Mouse (Mus musculus): ENCODE measurements around the gene Atrnl1. TPM values are rescaled to one million over a fixed set of nuclear protein-coding genes. Genes with fewer than 3 reads are reported as not detected.
A peak's percentile ranks its signal among the peaks of the same experiment; 100 is the strongest.

Atrnl1 gene
- total and polyA plus RNA-seq, 2 experiments from 2014 or later, result 5.4 to 60.5 TPM

DNA sequence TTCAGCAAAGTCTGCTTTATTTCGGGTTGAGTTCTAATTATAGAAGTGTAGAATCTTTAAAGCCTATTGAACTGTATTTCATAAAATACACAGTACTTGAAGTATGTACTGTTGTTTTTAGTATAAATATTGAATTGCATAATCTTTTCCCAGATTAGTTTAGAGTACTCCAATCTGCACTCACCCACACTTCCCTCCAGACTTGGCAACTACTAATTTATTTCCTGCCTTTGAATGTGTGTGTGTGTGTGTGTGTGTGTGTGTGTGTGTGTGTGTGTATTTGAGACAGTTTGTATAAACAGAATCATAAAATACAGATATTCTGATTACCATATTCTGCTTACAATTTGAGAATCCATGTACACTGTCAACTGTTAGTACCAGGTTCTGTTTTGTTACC lies 328.3 kb downstream of the Atrnl1 start:
- H3K9ac ChIP-seq (replicated peaks; ENCODE audit: low read length, poor library complexity, severe bottlenecking), result no peak overlapping the region
- no peak overlapping the region for H3K27ac ChIP-seq (ENCODE audit: low read depth, low read length)
- no peak overlapping the region for H3K4me2 ChIP-seq (ENCODE audit: low read depth, low read length, poor library complexity, severe bottlenecking)
- no peak overlapping the region for H3K4me3 ChIP-seq (ENCODE audit: low read depth, low read length)
- WGBS, result 76% methylated on average over 1 of the region's 1 CpGs
- no peaks in the 10 kb centered on the region for H3K27me3 ChIP-seq (ENCODE audit: insufficient read depth, low read length)
- no peaks in the 10 kb centered on the region for H3K36me3 ChIP-seq (ENCODE audit: insufficient read depth, low read length)
- H3K9me3 ChIP-seq (ENCODE audit: low read length), result no peaks in the 10 kb centered on the region; the same call in 1 of the 2 replicates
- peaks cover 3% of the 10 kb centered on the region; the same call in 1 of the 2 replicates for H3K4me1 ChIP-seq (ENCODE audit: insufficient read depth, low read length)
- DNase-seq (ENCODE audit: low spot score) (no peak), ATAC-seq (ENCODE audit: low FRiP score) (no peak)
- TF ChIP-seq CTCF (IDR thresholded peaks at IDR 0.05), result no peak

- no peaks in the 10 kb centered on the region for H3K36me3 ChIP-seq (ENCODE audit: insufficient read depth, low read length)
- H3K4me2 ChIP-seq (ENCODE audit: low read depth, low read length, poor library complexity, severe bottlenecking), result no peak overlapping the region
- no peak overlapping the region for H3K4me3 ChIP-seq (ENCODE audit: low read depth, low read length)
- ATAC-seq (ENCODE audit: low FRiP score), result no peak; the same call in 1 of the 2 replicates
- TF ChIP-seq CTCF (IDR thresholded peaks at IDR 0.05), result no peak
- H3K27ac ChIP-seq (ENCODE audit: low read depth, low read length), result no peak overlapping the region
- no peak overlapping the region for H3K9ac ChIP-seq (replicated peaks; ENCODE audit: low read length, poor library complexity, severe bottlenecking)
- no peaks in the 10 kb centered on the region for H3K27me3 ChIP-seq (ENCODE audit: insufficient read depth, low read length)
- peak; percentile 50 for DNase-seq (ENCODE audit: low spot score)
- peaks cover 3% of the 10 kb centered on the region; the same call in 1 of the 2 replicates for H3K4me1 ChIP-seq (ENCODE audit: insufficient read depth, low read length)
- 44% methylated on average over 8 of the region's 8 CpGs for WGBS
- H3K9me3 ChIP-seq (ENCODE audit: low read length), result no peaks in the 10 kb centered on the region; the same call in 1 of the 2 replicates
Measured at GRCm38 (mm10) chr19:57941529-57941928, 330.7 kb downstream of the Atrnl1 start.

DNA sequence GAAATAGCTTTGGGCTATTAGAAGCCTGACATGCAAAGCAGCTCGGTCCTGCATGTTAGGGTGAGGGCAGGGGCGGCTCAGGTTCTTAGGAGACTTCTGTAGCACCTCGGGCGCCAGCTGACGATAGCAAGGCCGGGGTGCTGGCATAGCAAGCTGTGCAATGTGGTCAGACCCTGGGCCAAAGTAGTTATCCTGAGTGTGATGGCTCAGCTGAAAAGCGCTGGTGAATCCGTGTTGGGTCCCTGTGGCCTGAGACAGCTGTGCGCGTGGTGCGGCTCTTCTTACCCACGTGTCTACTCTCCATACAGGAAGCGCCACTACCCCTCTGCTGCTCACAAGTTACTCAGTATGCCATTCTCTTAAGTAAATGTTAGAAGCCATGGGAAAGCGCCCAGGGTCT lies 331.4 kb downstream of the Atrnl1 start:
- H3K4me1 ChIP-seq (ENCODE audit: insufficient read depth, low read length), result peaks cover 3% of the 10 kb centered on the region; the same call in 1 of the 2 replicates
- H3K27me3 ChIP-seq (ENCODE audit: insufficient read depth, low read length), result no peaks in the 10 kb centered on the region
- ATAC-seq (ENCODE audit: low FRiP score) (no peak), DNase-seq (ENCODE audit: low spot score) (no peak)
- no peak overlapping the region for H3K27ac ChIP-seq (ENCODE audit: low read depth, low read length)
- no peak overlapping the region for H3K9ac ChIP-seq (replicated peaks; ENCODE audit: low read length, poor library complexity, severe bottlenecking)
- H3K36me3 ChIP-seq (ENCODE audit: insufficient read depth, low read length), result no peaks in the 10 kb centered on the region
- 91% methylated on average over 14 of the region's 14 CpGs for WGBS
- H3K4me3 ChIP-seq (ENCODE audit: low read depth, low read length), result no peak overlapping the region
- H3K9me3 ChIP-seq (ENCODE audit: low read length), result no peaks in the 10 kb centered on the region; the same call in 1 of the 2 replicates
- TF ChIP-seq CTCF (IDR thresholded peaks at IDR 0.05), result no peak
- H3K4me2 ChIP-seq (ENCODE audit: low read depth, low read length, poor library complexity, severe bottlenecking), result no peak overlapping the region

DNA sequence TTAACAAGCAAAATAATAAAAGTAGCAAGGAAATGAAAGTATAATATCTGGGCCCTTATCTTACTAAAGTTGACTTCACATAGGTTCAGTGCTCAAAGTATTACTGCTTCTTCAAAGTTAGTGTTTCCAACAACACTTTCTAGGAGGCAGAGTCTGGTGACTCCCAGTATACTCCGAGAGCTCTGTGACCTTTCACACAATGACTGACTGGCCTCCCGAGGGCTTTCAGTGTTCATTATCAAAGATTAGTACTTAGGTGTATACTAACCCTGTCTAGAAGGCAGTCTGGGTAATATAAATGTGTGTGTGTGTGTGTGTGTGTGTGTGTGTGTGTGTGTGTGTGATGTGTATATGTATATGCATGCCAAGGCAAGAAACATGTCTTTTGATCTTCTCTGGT lies 332.5 kb downstream of the Atrnl1 start:
- no peak for ATAC-seq (ENCODE audit: low FRiP score)
- peaks cover 3% of the 10 kb centered on the region; the same call in 1 of the 2 replicates for H3K4me1 ChIP-seq (ENCODE audit: insufficient read depth, low read length)
- no peak overlapping the region for H3K4me2 ChIP-seq (ENCODE audit: low read depth, low read length, poor library complexity, severe bottlenecking)
- H3K27me3 ChIP-seq (ENCODE audit: insufficient read depth, low read length), result no peaks in the 10 kb centered on the region
- no peak overlapping the region for H3K4me3 ChIP-seq (ENCODE audit: low read depth, low read length)
- DNase-seq (ENCODE audit: low spot score), result no peak
- H3K9ac ChIP-seq (replicated peaks; ENCODE audit: low read length, poor library complexity, severe bottlenecking), result no peak overlapping the region
- no peak overlapping the region for H3K27ac ChIP-seq (ENCODE audit: low read depth, low read length)
- WGBS, result 66% methylated on average over 2 of the region's 2 CpGs
- no peak for TF ChIP-seq CTCF (IDR thresholded peaks at IDR 0.05)
- no peaks in the 10 kb centered on the region for H3K36me3 ChIP-seq (ENCODE audit: insufficient read depth, low read length)
- H3K9me3 ChIP-seq (ENCODE audit: low read length), result no peaks in the 10 kb centered on the region; the same call in 1 of the 2 replicates

GRCm38 (mm10) chr19:57944680-57945079 lies 333.8 kb downstream of the Atrnl1 start:
- no peak overlapping the region for H3K27ac ChIP-seq (ENCODE audit: low read depth, low read length)
- H3K9me3 ChIP-seq (ENCODE audit: low read length), result no peaks in the 10 kb centered on the region; the same call in 1 of the 2 replicates
- H3K4me2 ChIP-seq (ENCODE audit: low read depth, low read length, poor library complexity, severe bottlenecking), result no peak overlapping the region
- H3K4me3 ChIP-seq (ENCODE audit: low read depth, low read length), result no peak overlapping the region
- no peak overlapping the region for H3K9ac ChIP-seq (replicated peaks; ENCODE audit: low read length, poor library complexity, severe bottlenecking)
- TF ChIP-seq CTCF (IDR thresholded peaks at IDR 0.05), result no peak
- 86% methylated on average over 6 of the region's 6 CpGs for WGBS
- no peak for ATAC-seq (ENCODE audit: low FRiP score)
- no peaks in the 10 kb centered on the region for H3K27me3 ChIP-seq (ENCODE audit: insufficient read depth, low read length)
- no peaks in the 10 kb centered on the region for H3K36me3 ChIP-seq (ENCODE audit: insufficient read depth, low read length)
- peaks cover 3% of the 10 kb centered on the region; the same call in 1 of the 2 replicates for H3K4me1 ChIP-seq (ENCODE audit: insufficient read depth, low read length)
- DNase-seq (ENCODE audit: low spot score), result no peak

DNA sequence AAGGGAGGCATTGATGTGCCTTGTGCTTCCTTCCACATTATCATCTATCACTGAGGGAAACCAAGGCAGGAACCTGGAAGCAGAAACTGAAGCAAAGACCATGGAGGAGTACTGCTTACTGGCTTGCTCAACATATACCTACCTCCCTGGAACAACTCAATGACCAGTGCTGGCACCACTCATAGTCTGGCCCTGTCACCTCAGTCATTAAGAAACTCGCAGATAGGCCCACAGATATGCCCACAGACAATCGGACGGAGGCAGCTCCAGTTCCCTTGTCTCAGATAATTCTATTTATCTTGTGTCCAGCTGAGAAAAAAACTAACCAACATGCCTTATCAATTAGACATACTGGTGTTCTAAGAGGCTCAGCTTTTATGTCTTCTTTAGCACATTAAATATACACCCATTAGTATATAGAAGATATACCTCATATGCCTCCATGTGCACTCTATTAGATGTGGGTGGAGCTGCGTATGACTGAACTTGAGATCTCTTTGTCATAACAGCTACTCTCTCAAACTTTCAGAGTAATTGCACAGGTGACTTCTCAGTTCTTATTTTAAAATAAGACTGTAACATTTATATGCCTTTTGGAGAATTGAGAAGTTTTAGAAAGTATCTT lies 334.9 kb downstream of the Atrnl1 start:
- DNase-seq (ENCODE audit: low spot score) (no peak), ATAC-seq (ENCODE audit: low FRiP score) (no peak)
- Histone ChIP-seq H3K4me1 (ENCODE audit: insufficient read depth, low read length) (peaks cover 3% of the 10 kb centered on the region; the same call in 1 of the 2 replicates), H3K36me3 (ENCODE audit: insufficient read depth, low read length) (no peaks in the 10 kb centered on the region), H3K27ac (ENCODE audit: low read depth, low read length) (no peak overlapping the region), H3K9ac (replicated peaks; ENCODE audit: low read length, poor library complexity, severe bottlenecking) (no peak overlapping the region), H3K9me3 (ENCODE audit: low read length) (no peaks in the 10 kb centered on the region), H3K27me3 (ENCODE audit: insufficient read depth, low read length) (no peaks in the 10 kb centered on the region), H3K4me3 (ENCODE audit: low read depth, low read length) (no peak overlapping the region), H3K4me2 (ENCODE audit: low read depth, low read length, poor library complexity, severe bottlenecking) (no peak overlapping the region)
- 95% methylated on average over 4 of the region's 4 CpGs for WGBS
- no peak for TF ChIP-seq CTCF (IDR thresholded peaks at IDR 0.05)
